Mouse (Mus musculus): Measurements from ENCODE around the gene Stn1. TPM values are rescaled to one million over a fixed set of nuclear protein-coding genes. Genes with fewer than 3 reads are reported as not detected.

The Stn1 gene
- total RNA-seq, 2 experiments from 2014 or later: 3.8 to 8.2 TPM

- ATAC-seq (replicated peaks; ENCODE audit: low FRiP score, poor library complexity, severe bottlenecking): no peak
These were observed 24.3 kb downstream of the Stn1 start for GRCm38 (mm10) chr19:47512794-47513617.

DNA sequence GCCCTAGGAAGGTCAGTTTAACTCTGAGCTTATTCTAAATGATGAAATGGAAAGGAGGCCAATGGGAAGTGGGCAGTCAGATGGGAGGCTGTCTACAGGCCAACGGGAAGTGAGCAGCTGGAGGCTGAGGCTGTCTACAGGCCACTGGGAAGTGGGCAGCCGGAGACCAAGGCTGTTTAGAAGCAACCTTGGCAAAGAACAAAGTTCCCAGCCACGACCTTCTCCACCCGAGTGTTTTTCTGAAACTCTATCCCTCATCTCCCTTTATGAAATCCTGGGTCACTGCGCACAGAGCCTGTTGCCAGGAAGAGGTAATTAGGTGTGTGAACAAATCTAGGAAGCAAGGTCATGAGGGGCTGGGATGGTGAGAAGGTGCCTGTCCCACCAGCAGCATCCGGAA, 25.3 kb downstream of the Stn1 start:
- no peak for ATAC-seq (replicated peaks; ENCODE audit: low FRiP score, poor library complexity, severe bottlenecking)

GRCm38 (mm10) chr19:47511294-47511675, 26.0 kb downstream of the Stn1 start:
- no peak for ATAC-seq (replicated peaks; ENCODE audit: low FRiP score, poor library complexity, severe bottlenecking)

DNA sequence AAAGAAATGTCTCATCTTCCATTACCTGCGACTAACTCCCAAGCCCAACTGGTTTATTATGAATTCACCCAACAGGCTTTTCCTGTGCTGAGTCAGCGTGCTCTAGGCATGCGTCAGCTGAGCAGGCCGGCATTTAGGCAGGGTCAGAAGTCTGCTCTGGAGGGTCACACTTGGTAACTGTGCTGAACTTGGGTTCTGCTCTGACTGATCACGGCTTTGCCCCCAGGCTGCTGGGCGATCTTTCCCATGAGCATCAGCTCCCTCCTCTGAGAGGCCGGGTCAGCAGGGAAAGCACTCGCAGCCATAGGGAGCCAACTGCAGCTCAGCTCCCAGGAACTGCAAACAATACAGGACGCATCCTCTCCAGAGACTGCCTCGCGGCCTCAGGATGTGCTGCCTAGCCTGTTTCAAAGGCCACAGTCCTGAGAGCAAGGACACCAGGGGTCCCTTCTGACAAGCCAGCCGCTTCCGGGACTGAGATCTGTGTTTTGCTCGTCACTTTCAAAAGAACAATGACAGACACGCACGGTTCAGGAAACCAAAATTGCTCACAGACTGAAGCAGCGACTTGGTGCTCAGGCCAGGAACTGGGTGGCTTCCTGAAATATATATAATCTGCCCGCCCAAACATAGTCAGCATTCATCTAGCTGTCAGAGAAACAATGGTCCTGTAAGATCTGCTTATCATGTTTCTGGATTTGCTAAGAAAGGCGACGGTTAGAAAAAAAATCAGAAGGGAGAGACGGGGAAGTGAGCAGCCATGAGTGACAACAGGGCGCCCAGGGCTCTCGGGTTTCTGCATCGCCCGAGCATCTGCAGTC, 26.6 kb downstream of the Stn1 start:
- peak; percentile 58 for ATAC-seq (replicated peaks; ENCODE audit: low FRiP score, poor library complexity, severe bottlenecking)

DNA sequence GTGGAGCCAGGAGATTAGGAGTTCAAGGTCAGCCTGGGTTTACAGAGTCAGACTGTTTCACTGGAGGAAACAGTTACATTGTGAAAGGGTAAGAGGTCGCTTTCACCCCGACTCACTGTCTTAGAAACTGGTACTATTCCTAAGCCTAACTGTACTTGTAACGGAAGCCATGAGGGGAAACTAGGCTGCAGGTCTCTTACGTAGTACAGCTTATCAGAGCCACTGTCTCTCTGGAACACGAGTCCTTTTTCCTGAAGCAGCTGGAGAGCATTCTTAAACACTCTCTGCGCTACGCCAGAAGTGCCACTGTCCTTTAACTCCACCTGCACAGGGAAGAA, 27.2 kb downstream of the Stn1 start:
- ATAC-seq (replicated peaks; ENCODE audit: low FRiP score, poor library complexity, severe bottlenecking): no peak

GRCm38 (mm10) chr19:47508771-47509281, 28.5 kb downstream of the Stn1 start:
- ATAC-seq (replicated peaks; ENCODE audit: low FRiP score, poor library complexity, severe bottlenecking): no peak; the same call in 1 of the 2 replicates

DNA sequence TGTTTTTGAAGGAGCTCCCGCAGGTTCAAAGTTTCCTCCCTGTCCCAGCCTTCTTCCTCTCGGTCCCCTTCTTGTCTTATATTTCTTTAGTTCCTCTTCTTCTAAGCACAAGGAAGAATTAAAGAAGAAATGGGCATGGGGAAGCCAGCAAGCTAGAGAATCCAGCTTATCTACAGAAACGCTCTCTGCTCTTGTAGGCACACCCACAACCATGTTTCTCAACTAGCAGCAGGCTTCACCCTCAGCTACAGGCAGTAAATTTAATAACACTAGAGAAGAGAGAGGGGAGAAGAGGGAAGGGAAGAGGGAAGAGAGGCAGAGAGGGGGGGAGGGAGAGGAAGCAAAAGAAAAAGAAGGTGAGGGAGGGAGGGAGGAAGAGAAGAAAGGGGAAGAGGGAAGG, 29.1 kb downstream of the Stn1 start:
- ATAC-seq (replicated peaks; ENCODE audit: low FRiP score, poor library complexity, severe bottlenecking): peak; percentile 63

DNA sequence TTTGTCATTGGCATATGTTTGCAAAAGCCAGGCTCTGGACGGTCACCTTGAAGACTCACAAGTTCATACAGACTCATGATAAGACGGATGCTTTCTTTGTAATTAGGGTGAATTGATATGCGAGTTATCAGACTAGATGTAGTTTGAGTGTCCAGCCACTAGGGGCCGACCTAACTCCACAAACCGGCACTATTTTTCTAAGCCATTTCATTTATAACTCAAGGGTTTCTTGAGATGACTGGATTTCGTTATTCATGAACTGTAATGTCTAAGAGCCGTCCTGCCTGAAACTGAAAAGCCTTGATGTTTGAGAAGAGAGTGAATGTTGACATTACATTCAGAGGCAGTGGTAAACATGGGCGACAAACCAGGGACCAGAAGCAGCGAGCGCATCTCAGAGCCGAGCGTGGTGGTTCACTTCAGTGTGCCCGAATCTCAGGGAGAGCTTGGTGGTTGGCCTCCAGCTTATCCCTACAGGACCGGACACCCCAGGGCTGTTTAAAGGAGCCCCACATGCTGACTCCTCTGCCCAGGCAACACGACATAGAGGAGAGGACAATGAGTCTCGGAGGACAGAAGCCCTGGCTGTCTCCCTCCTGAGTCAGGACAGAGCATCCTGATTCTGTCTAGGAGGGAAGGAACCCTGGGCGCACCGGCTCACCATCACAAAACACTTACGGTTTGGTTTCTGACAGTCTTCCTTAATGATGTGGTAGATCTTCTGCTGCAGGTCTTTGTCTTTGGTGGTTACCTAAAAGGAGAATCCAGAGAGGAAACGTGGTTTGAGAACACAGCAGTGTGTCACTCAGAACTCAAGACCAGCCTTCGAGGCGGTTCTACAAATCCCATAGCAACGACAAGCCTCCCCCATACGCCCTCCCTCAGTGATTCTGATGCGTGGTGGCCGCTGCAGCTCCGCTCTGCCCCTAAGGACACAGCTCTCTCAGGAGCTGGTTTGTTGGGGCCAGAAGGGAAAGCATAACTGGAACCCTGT, 29.9 kb downstream of the Stn1 start:
- peak; percentile 52 for ATAC-seq (replicated peaks; ENCODE audit: low FRiP score, poor library complexity, severe bottlenecking)

GRCm38 (mm10) chr19:47503625-47504024, 33.7 kb downstream of the Stn1 start:
- ATAC-seq (replicated peaks; ENCODE audit: low FRiP score, poor library complexity, severe bottlenecking): peak; percentile 24; the same call in 1 of the 2 replicates

- peak; percentile 58 for ATAC-seq (replicated peaks; ENCODE audit: low FRiP score, poor library complexity, severe bottlenecking)
These were observed 34.7 kb downstream of the Stn1 start for GRCm38 (mm10) chr19:47502563-47502962.

GRCm38 (mm10) chr19:47500389-47501011, 36.8 kb downstream of the Stn1 start:
- ATAC-seq (replicated peaks; ENCODE audit: low FRiP score, poor library complexity, severe bottlenecking): no peak

DNA sequence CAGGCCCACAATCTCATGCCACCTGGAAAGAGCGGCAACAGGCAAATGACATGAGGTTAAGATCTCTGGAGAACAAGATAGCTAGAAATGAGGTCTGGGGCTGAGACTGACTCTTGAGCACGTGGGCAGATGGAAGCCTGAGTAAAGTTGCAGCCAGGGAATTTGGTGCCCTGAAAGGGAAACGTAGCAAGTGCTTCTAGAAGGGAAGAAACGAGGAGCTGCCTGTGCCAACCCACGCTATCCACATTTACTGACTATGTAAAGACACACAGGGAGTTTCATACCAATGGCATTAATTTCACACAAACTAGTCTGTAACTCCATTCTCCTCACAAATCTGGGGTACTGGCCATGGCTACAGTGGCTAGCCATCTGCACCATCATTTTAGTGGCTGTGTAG, 37.5 kb downstream of the Stn1 start:
- ATAC-seq (replicated peaks; ENCODE audit: low FRiP score, poor library complexity, severe bottlenecking): no peak

DNA sequence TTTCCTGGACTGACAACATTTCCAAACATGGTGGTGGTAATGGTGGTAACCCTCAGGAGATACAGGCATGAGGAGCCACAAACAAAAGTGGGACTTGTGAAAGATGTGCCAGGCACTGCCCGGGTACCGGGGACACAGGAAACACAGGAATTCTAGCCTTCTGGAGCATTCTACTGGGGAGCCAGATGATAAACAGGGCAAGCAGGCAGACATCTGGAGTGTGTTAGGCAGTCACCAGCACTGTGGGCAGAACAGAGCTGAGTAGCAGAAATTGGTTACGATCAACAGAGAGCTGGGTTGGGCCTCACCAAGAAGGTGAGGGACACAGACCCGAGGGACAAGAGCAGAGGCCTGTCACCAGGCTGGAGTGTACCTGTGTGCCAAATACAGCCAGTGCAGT, 38.4 kb downstream of the Stn1 start:
- no peak for ATAC-seq (replicated peaks; ENCODE audit: low FRiP score, poor library complexity, severe bottlenecking)

DNA sequence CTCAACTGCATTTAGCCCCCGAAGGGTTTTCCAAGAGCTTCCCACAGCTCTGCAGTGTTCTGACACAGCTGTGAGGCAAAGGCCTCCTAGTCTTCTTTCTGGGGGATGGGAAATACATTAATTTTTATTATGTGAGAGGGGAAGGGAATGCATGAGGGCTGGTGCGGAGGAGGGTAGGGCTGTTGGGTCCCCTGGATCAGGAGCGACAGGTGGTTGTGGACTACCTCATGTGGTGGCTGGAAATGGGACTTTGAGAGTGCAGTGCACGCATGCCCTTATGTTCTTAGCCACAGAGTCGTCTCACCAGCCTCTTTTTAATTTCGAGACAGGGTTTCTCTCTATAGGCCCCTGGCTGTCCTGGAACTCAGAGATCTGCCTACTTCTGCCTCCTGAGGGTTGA, 39.6 kb downstream of the Stn1 start:
- ATAC-seq (replicated peaks; ENCODE audit: low FRiP score, poor library complexity, severe bottlenecking): no peak

DNA sequence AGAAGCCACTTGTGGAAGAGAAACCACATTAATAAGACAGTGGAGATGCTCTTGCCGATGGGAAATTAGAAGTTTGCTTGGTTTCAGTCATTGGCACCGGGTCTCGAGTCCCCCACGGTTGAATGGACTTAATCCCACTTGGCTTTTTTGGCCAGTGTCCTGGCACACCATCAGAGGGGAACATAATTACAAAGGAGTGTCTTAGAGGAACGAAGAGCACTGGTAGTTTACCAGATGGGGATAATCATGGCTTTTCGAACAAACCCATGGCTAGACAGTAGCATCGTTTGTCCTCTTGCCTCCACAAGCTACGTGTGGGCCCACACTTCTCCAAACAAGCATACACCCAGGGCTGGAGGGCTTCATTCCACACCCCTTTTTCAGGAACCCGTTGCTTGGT, 40.0 kb downstream of the Stn1 start:
- ATAC-seq (replicated peaks; ENCODE audit: low FRiP score, poor library complexity, severe bottlenecking): no peak

DNA sequence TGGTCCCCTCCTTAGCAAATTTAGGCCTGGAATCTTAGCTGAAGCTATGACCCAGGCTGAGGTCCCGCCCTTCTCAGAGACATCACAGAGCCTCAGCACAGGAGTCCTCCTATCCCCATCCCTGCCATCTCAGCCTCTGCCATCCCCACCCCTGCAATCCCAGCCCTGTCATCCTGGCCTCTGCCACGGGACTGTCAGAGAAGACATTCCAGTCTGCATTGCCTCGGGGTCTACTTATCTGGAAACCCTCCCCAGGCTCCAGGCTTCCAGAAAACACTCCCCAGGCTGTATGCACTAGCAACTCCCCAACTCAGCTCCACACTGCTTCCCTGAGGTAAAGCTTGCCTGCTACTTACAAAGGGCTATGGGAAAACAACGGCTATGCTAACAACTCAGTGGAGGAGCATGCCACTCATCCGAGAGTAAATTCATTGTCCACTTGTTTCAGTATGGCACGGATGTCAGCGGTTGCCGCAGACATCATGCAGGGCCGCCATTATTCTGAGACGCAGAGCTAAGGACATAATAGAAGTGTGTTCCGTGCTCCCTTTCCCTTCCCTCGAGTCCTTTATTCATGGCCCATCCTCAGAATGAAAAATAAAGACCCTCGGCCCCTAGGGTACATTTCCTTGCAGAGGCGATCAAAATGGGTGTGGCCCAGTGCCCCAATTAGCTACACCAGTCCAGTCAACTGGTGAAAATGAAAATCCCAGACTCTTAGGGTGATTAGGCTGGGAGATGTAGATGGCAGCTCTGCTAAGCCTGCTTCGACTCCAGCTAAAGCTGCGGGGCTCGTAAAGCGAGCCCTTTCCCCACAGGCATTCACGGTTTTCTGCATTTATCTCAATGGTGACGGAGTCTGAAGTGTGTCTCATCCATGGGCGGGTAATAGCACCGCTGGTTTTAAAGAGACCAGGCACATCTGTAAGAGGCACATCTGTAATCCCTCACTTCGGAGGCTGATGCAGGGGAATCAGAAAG, 44.0 kb downstream of the Stn1 start:
- ATAC-seq (replicated peaks; ENCODE audit: low FRiP score, poor library complexity, severe bottlenecking): no peak

- ATAC-seq (replicated peaks; ENCODE audit: low FRiP score, poor library complexity, severe bottlenecking): no peak
These were observed 44.9 kb downstream of the Stn1 start for GRCm38 (mm10) chr19:47492422-47492821.

DNA sequence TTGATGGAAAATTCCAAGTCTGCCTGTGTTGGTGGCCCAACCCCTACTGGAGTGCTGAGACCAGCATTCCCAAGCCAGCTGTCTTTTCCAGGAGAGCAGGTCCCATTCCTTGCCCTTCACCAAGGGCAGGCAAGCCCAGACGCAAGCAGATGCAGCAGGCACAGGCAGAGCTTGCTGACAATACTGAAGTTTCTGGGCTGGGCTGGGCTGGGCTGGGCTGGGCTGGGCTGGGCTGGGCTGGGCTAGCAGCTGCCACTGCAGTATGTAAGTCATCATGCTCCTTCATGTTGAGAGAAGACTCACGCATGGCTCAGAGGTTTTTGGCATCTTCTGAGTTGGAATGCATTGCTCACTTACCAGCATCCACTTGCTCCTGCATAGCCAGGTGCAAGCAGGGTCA, 45.5 kb downstream of the Stn1 start:
- ATAC-seq (replicated peaks; ENCODE audit: low FRiP score, poor library complexity, severe bottlenecking): no peak

All from erythroblast, adult 5-6 weeks (primary cell).